Mouse (Mus musculus) yolk sac, embryonic 10.5 days (tissue): ENCODE measurements around the gene Lclat1.

Experiments used
- DNase-seq: peaks from one replicate; pipeline ENCODE4 v3.0.0-alpha.2; 2017; ENCODE audit warnings: low spot score

The Lclat1 gene

DNA sequence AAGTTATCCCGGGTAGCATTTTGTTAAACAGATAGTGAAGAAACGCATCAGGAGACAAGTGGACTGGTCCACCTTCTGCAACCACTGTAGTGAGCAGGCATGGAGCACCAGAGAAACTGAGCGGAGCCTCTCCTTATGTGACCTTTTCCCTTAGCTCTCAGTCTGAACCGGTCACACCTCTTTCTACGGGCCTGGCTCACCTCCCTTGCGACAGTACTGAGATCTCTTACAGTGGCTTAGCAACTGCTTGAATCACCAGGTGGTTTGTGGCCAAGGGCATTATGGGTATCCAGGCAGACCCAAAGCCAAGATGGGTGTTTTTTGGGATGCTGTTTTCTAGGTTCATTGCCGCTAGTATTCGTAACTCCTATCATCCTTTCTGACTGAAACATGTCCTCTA, 16.4 kb upstream of the Lclat1 start:
- DNase-seq: no peak

DNA sequence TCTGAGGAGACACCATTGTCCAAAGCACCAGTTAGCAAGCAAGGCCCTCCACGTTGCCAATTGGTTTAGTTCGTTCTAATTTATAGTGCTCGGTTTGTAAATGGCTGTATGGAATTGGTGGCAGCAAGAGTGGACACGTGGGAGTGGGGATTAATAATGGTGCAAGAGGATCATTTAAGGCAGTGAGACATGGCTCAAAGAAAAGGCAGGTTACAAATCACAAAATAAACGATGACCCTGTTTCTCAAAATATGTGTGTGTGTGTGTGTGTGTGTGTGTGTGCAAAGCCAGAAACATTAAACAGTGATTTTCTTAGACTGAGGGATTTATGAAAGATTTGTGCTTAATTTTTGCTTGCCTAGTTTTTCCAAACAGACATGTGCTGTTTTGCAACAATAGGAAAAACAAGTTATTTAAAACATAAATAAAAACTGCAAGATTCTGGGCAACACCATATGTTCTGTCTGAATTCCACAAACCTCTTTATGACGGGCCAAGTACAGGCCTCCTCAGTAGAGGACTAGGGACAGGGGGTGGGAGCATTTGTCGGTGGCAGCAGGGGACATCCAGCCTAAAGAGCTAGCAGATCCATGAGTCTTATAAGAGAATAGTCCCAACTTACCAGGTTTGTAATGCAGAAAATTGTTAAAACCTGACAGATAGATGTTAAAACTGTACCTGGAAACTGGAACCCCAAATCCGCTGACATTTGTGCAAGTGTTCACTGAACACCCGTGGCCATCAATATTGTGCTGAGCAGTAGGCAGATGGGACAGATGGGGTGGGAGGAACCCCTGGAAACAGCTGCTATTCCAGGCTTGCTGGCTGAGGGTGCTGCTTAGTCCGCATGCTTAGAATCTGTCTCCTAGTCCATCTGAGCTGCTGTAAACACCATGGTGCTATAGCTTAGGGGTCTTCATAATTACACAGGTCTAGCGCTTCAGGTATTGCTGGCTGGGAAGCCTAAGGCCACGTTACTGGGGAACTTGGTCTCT, 15.4 kb upstream of the Lclat1 start:
- DNase-seq: no peak

DNA sequence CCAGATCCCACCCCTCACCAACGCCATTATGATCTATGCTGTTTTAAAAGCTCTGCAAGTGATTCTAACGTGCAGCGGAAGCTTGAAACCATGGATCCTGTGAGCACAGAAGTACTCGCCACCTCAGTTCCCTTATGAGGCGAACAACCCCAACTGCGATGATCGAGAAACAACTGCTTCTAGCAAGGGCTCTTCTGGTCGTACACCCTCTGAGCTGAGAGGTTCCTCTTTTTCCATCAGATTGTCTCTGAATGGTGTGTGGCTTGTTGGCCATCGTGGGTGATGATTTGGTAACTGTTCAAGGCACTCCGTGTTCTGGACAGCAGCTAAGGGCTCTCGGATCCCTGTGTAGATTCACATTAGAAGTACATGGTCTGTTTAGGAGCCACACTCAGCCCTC, 12.7 kb upstream of the Lclat1 start:
- DNase-seq: no peak

DNA sequence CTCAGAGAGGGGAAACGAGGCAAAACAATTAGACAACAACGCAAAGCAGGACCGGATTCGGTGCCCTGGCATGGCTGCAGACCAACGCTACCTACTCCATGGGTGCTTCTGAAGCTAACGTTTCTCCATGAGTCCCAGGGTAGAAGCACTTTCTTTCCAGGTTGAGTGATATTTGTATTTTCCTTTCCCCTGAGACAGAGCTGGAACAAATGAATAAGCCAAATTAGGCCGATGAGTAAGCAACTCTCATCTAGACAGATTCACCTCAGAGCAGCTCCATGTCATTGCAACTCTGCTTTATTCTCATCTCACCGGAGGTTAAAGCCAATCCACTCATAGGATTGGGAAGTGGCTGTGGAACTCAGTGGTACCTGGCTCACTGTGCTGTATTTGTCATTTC, 12.2 kb upstream of the Lclat1 start:
- DNase-seq: no peak

DNA sequence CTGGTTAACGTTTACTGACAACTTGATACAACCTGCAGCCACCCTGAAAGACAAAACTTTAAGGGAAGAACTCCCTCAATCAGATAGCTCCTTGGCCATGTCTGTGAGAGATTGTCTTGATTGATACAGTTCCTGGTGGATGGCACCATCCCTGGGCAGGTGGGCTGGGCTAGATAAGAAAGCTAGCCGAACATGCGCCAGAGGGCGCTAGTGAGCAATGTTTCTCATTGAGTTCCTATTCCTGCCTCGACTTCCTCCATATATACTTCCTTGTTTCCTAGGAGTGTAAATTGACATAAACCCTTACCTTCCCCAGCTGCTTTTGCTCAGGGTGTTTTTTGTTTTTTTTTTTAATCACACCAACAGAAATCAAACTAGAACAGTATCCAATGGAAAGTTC, 11.3 kb upstream of the Lclat1 start:
- no peak for DNase-seq

DNA sequence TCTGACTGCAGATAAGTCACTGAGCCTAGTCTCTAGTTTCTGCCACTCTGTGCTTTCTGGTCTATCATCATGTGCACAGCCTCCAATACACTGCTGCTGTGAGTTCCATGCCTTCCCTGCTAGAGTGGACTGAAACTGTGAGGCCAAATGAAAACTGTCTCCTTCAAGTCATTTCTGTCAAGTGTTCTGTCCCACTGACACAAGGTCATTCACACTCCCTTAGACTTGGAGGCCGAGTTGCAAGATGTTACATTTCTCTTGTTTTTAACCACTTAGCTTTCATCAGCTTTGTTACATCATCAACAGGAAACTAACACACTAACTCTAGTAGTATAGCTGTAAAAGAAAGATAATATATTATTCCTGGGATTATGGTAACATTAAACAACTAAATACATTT, 9.1 kb upstream of the Lclat1 start:
- DNase-seq: no peak

DNA sequence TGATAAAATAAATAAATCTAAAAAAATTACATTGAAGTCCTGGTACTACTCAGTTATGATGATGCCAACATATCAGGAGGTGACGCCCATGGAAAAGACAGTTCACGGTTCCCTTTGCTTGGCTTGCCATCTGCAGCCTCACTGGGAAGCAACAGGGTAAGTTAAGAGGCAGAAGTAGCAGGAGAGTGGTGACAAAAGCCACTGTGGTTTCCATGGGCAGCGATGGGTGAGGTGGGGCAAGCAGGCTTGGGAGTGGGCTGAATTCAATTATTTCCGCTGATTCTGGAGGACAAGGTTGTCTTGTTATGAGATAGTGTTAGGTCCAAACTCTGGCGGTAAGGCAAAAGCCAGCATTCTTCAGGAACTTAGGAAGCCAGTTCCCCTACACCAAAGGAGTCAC, 7.4 kb upstream of the Lclat1 start:
- DNase-seq: no peak

DNA sequence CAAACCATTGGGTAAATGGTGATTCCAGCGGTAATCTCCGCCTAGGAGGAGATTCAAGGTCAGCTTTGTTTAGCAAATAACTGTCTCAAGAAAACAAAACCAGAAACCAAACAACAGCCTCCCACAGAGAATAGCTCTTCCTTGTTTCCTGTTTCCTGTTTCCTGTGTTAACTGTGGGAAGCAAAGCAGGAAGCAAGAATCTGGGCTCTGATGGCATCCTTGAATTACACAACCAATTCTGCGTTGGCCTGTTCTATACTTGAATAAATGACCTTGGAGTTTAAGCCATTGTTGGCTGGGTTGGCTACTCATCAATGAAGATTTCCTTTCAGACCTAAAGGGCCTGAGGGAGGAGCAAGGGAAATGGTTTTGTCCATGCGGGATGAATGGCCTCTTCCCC, 5.2 kb upstream of the Lclat1 start:
- no peak for DNase-seq

DNA sequence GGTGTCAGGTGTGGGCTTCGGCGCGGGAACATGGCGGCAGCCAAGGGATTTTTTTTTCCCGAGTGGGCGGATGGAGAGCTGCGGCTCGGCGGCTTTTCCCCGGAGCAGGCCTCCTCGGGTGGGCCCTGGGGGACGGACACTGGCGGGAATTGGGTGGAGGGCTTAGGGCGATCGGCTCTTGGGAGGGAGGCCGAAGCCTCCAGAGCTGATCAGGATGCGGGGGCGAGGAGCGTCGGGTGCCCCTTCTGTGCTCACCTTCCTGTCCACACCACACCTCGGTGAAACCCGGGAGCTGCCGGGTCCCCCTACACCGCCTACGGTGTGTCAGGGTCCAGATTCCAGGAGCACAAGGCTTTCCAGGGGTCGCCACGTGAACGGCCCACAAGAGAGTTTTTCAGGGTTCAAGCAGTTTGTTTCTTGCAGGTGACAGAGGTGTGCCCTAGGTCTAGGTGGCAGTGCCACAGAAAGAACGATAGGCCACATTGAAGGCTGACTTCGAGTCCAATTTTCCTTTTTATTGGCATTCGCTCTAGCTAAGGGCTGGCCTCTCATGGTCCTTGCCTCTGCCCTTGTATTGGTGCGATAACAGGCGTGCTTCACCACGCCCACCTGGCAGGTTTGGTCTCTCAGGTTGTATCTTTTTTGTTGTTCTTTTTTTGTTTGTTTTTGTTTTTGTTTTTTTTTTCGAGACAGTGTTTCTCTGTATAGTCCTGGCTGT, 544 bp downstream of the Lclat1 start:
- no peak for DNase-seq

DNA sequence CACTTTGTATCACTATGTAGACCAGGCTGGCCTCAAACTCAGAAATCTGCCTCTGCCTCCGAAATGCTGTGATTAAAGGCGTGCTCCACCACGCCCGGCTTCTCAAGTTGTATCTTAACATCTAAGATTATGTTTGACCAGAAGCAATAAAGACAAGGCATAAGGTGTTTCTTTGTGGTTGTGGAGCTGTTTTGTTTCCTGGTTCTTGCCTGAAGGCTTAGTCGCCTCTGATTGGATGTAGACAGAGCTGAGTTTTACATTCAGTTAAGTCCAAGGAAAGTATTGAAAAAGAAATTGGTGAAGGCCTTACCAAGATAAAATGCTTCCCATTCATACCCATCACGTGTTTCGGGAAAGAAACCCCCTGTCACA, 1.1 kb downstream of the Lclat1 start:
- no peak for DNase-seq

DNA sequence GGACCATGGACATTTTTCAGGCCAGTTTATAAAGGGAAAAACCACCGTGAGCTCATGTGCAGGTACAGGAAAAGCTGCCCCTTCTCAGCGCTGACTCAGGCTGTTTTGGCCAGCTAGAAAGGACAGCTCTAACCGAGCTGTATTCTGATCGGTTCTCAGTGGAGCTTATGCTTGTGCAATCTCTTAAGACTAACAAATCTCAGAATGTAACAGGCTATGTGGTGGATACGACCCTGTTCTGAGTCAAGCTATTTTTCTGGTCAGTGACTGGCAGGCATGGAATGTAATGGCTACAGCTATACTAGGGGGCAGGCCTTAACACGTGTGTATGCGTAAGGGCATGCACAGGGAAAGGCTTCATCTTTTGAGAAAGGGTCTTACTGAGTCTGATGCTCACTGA, 4.3 kb downstream of the Lclat1 start:
- peak; percentile 44 for DNase-seq

DNA sequence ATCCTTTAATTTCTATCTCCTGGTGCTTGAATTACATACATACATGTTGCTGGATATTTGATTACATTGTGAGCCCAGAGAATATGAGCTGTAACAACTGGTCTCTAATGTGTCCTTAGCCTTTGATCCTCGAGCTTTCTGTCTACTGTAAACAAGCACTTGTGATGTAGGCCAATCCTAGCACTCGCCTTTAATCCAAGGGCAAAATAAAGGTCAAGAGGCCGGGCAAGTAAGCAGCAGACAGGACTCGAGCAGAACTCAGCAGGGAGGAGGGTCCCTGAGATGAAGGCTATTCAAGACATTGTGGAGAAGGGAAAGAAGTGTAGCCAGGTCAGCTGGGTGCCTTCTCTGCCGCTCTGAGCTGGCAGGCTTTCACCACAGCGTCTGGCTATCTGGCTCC, 4.8 kb downstream of the Lclat1 start:
- peak; percentile 55 for DNase-seq

DNA sequence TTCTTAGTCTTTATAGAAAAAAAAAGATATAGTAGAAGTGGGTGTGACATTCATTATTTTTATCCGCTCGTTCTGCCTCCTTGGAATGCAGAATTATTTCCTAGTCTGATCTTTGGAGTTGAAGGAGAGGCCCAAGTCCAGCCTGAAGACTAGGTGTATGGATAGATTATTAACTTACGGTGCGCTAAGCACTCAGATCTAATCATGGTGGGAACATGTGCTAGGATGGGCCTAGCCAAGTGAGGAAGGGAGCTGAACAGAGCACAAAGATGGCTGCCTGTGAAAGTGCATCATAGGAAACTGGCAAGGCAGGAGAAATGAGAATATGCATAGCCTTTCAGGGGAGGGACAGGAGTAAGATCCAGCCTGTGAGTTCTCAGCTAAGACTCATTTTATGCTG, 5.4 kb downstream of the Lclat1 start:
- peak; percentile 56 for DNase-seq

DNA sequence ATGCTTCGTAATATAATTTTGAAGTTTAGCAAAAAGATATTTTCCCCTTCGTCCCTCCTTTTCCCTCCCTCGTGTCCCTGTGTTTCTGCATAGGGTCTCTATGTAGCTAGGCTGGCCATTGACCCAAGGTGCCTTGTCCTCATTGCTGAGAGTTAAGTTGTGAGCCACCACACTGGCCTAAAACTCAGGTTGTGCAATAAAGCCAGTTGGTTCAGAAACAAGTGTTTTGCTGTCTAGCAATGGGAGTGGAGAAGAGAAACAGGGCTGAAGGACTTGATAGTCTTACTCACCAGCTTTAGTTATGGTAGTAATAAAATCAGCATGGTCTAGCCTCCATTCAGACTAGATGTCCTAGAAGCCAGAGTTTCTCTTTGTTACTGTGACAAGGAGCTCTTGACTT, 10.3 kb downstream of the Lclat1 start:
- DNase-seq: no peak

DNA sequence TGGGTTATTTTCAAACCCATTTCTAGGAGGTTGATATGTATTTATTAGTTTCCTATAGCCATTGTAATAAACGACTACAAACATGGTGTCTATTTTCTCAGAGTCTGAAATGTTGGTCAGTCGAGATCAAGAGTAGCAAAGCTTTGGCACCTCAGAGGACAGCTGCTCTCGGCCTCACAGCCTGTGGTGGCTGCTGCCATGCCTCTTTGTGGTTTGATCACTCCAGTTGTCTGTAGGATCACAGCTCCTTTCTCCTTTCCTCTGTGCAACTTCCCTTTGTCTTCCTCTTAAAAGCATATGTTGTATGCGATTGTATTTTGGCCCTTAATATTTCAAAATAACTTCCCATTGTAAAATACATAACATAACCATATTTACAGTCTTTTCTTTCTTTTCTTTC, 10.9 kb downstream of the Lclat1 start:
- DNase-seq: no peak

DNA sequence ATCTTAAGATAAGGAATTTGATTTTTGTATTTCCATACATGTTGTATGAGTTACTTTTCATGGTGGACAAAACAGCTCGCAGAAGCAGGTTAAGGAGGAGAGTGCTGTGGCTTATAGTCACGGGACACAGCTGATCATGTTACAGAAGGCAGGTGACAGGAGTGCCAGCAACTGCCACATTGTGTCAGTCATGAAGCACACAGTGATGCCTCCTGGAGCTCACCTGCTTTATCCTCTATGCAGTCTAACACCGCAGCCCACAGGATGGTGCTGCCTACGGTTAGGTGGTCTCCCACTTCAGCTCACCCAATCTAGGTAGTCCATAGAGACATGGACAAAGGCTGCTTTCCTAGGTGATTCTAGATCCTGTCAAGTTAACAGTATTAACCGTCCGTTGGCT, 11.4 kb downstream of the Lclat1 start:
- DNase-seq: no peak

DNA sequence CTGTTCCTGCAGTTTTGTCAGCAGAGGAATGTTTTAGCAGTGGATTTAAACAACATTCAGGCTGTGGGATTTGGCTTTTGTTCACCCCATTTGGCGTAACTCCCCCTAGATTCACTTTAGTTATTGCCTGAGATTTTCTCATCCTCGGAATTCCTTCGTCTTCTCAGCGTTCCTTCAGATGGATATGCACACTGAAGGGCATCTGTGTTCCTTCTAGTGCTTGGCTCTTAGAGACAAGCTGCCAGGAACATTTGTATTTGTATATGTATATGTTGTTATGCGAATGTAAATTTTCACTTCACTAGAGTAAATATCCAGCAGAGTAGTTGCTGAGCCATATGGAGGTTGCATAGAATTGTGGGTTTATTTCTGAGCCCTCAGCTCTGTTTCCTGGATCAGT, 12.8 kb downstream of the Lclat1 start:
- no peak for DNase-seq

DNA sequence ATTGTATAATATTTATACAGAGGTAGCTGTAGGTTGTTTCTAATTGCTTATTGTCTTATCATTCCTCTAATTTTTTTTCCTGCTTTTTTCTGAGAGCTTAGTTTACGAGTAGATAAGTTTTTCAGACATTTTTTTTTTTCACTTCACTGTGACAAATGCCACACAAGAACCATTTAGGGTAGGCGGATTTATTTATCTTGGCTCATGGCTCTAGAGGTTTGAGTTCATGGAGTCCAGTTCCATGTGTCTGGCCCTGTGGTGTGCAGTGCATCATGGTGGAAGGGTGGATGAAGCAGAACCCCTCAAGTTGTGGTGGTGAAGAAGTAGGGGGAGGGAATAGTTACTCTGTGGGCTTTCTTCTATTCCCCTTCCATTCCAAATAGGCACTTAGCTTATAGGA, 13.9 kb downstream of the Lclat1 start:
- no peak for DNase-seq

DNA sequence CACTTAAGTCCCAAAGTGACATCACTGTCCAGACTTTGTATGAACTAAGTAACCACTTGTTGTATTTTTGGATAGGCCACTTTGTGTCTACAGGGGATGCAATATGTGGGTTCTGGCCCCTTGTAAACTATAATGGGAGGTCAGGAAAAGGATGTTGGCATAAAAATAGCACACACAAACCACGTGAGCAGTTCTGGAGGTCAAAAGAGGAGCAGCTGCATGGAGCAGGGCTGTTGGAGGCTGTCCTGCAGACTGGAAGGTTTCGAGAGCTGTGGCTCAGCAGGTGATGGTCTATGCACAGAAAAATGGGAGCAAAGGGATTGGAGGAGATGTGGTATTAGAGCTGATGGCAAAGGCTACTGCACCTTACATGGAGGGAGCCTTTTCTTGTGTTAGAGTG, 18.6 kb downstream of the Lclat1 start:
- no peak for DNase-seq

DNA sequence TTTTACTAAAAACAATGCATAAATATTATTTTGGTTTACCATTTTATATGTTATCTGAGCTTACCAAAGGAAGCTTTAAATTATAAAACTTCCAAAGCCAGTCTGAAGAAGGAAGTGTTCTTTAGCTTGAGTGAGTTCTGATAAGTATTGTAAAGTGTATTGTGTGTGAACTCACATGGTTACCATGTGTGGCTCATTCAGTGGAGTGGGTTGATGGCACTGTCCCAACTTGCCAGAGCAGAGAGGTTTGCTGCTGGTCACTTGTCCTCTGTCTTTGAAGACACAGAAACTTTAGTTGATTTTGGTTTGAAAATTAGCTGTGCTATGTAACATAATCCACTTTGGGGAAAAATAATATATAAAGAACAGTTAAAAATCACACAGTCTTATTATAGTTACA, 19.1 kb downstream of the Lclat1 start:
- DNase-seq: no peak

DNA sequence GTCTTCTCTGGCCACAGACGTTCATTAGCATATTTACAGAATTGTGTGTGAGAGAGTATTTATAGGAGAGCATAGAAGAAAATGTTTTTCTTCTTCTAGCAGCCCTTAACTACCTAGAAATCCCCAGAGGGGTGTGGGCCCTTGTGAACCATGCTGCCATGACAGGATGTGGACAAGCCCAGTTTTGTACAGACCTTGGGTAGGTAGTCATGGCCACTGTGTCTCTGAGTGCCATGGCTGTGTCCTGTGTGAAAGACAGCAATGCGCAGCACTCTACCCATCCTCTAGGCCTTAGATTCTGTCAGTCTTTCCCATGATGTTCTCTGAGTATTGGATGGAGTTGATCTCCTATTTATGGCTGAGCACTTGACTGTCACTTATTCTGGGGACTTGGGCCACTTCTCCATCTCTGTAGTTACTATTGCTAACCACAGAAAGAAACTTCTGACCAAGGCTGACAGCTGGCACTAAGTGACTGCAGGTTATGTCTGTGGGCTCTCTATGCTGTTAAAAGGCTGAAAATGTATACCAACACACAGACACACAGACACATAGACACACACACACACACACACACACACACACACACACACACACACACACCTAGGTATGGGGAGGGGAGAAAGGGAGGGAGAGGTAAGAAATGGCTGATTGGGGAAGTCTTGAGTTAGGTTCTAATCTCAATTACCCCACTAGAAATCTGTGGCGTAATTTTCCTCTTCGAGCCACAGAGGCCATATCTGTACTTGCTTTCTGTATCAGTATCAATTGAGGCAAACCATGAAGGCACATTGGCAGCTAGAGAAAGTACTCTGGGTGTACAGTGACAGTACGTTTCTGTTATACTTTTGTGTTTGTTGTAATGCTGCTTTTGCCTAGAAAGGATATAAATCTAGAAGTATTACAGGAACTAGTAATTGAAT, 29.0 kb downstream of the Lclat1 start:
- DNase-seq: no peak

DNA sequence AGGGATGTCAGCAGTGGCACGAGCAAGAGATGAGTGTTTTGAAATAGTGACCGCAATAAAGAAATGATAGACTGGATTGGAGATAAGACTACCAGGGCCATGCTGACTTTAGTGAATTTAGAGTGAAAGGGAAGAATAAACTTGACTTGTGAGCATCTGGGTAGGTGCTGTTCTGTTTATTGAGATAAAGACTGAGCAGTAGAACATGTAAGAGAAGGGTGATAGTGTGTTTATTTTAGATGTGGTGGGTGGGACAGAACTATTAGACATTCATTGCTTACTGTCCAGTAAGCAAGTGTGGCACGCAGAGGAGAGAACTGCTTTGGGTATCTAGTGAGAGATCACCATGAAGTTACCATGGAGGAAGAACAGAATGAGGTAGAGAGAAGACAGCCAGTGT, 30.4 kb downstream of the Lclat1 start:
- DNase-seq: no peak
